Mouse (Mus musculus): Measurements from ENCODE around the gene Ubash3b. TPM values are rescaled to one million over a fixed set of nuclear protein-coding genes. Genes with fewer than 3 reads are reported as not detected.

The Ubash3b gene
- polyA plus RNA-seq, 1 experiment = 1.6 TPM

DNA sequence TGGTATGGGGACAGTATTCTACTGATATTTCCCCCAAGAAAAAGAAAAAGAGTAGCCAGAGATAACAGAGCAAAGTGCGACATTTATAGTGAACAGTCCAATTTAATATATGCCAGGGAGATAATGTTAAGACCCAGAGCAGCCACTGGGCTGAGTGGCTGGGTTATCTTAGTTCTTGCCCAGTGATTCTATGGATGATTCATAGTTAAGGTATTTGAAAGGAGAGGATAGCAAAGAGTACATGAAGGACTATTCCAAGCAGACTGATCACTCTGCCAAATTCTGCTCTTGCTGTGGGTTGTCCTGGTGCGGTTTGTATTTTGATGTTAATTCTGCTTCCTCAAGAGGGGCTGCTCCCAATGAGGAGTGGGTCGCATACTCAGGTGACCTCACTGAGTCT, 139.8 kb downstream of the Ubash3b start:
- no peak overlapping the region for H3K27ac ChIP-seq (ENCODE audit: insufficient read depth, low read depth, low read length)
- WGBS = 67% methylated on average over 3 of the region's 3 CpGs
- no peak for TF ChIP-seq CTCF (IDR thresholded peaks at IDR 0.05; ENCODE audit: extremely low read depth, insufficient read length, insufficient replicate concordance, low read depth, low read length)
- no peak for TF ChIP-seq POLR2A (IDR thresholded peaks at IDR 0.05; ENCODE audit: low read depth, low read length)
- H3K36me3 ChIP-seq (ENCODE audit: control insufficient read depth, insufficient read depth, low read length) = peaks cover 2% of the 10 kb centered on the region; the same call in 1 of the 2 replicates
- no peak overlapping the region for H3K4me3 ChIP-seq (ENCODE audit: low read depth, low read length)
- H3K4me1 ChIP-seq (ENCODE audit: control insufficient read depth, insufficient read depth, insufficient read length, low read length) = no peaks in the 10 kb centered on the region
- no peaks in the 10 kb centered on the region for H3K27me3 ChIP-seq (ENCODE audit: control insufficient read depth, insufficient read depth, low read length)

DNA sequence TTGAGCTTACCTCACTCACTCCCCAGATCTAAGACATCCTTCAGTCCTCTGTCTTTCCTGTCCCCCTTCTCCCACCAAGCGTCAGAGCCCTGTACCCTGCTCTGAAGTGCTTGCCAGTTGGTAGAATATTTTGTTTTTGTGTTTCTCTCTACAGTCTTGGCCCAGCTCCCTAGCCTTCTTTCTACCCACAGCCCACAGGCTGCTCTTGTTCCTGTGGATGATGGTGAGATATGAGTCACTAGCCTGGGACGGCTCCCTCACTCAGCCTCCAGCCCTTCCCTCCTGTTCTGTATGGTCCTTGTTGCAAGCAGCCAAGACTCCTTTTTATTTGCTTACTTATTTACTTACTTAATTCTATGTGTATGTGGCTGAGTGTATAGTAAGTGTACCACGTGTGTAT, 141.0 kb downstream of the Ubash3b start:
- Histone ChIP-seq H3K4me1 (ENCODE audit: control insufficient read depth, insufficient read depth, insufficient read length, low read length) (no peaks in the 10 kb centered on the region), H3K36me3 (ENCODE audit: control insufficient read depth, insufficient read depth, low read length) (peaks cover 2% of the 10 kb centered on the region; the same call in 1 of the 2 replicates), H3K27ac (ENCODE audit: insufficient read depth, low read depth, low read length) (no peak overlapping the region), H3K27me3 (ENCODE audit: control insufficient read depth, insufficient read depth, low read length) (no peaks in the 10 kb centered on the region), H3K4me3 (ENCODE audit: low read depth, low read length) (no peak overlapping the region)
- no peak for TF ChIP-seq CTCF (IDR thresholded peaks at IDR 0.05; ENCODE audit: extremely low read depth, insufficient read length, insufficient replicate concordance, low read depth, low read length)
- TF ChIP-seq POLR2A (IDR thresholded peaks at IDR 0.05; ENCODE audit: low read depth, low read length) = no peak
- WGBS = 80% methylated on average over 3 of the region's 3 CpGs

DNA sequence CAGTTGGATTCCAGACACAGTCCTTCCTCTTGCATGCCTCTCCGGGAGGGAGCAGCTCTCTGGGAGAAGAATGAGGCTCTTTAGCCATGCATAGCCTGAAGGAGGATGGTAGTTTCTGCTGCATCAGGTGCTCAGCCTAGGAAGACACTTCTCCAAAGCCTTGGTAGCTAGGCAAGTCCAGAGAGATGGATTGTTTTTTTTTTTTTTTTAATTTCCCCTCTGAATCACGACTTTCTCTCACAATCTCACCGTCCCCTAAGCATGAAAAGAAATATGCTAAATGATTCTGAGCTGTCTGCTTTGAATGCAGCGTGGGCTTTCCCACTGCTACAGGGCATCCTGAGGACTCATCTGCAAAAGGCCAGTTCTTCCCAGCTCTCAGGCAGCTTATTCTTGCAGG, 147.0 kb downstream of the Ubash3b start:
- no peak overlapping the region for H3K27ac ChIP-seq (ENCODE audit: insufficient read depth, low read depth, low read length)
- WGBS = 64% methylated on average over 4 of the region's 4 CpGs
- H3K27me3 ChIP-seq (ENCODE audit: control insufficient read depth, insufficient read depth, low read length) = no peaks in the 10 kb centered on the region
- no peaks in the 10 kb centered on the region for H3K4me1 ChIP-seq (ENCODE audit: control insufficient read depth, insufficient read depth, insufficient read length, low read length)
- no peaks in the 10 kb centered on the region for H3K36me3 ChIP-seq (ENCODE audit: control insufficient read depth, insufficient read depth, low read length)
- H3K4me3 ChIP-seq (ENCODE audit: low read depth, low read length) = no peak overlapping the region
- no peak for TF ChIP-seq POLR2A (IDR thresholded peaks at IDR 0.05; ENCODE audit: low read depth, low read length)
- no peak for TF ChIP-seq CTCF (IDR thresholded peaks at IDR 0.05; ENCODE audit: extremely low read depth, insufficient read length, insufficient replicate concordance, low read depth, low read length)

DNA sequence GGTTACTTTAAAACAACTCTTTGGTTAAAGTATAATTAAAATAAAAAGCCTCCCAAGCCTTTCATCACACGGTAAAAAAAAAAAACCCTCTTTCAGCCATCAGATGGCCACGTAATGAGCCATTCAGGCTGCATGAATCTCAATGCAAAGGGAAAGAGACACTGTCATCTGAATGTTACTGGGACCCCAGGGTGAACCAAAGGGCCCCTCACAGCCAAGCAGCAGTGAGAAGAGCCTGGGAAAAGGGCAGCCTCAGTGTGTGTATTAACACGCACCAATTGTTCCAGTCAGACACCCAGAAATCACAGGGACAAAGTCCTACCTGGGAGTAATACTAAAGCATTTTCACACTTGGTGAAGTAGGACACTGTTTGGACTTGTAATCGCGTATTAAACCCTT, 149.0 kb downstream of the Ubash3b start:
- Histone ChIP-seq H3K4me3 (ENCODE audit: low read depth, low read length) (no peak overlapping the region), H3K27me3 (ENCODE audit: control insufficient read depth, insufficient read depth, low read length) (no peaks in the 10 kb centered on the region), H3K4me1 (ENCODE audit: control insufficient read depth, insufficient read depth, insufficient read length, low read length) (no peaks in the 10 kb centered on the region), H3K27ac (ENCODE audit: insufficient read depth, low read depth, low read length) (no peak overlapping the region), H3K36me3 (ENCODE audit: control insufficient read depth, insufficient read depth, low read length) (no peaks in the 10 kb centered on the region)
- 78% methylated on average over 5 of the region's 5 CpGs for WGBS
- TF ChIP-seq CTCF (IDR thresholded peaks at IDR 0.05; ENCODE audit: extremely low read depth, insufficient read length, insufficient replicate concordance, low read depth, low read length) (no peak), POLR2A (IDR thresholded peaks at IDR 0.05; ENCODE audit: low read depth, low read length) (no peak)

DNA sequence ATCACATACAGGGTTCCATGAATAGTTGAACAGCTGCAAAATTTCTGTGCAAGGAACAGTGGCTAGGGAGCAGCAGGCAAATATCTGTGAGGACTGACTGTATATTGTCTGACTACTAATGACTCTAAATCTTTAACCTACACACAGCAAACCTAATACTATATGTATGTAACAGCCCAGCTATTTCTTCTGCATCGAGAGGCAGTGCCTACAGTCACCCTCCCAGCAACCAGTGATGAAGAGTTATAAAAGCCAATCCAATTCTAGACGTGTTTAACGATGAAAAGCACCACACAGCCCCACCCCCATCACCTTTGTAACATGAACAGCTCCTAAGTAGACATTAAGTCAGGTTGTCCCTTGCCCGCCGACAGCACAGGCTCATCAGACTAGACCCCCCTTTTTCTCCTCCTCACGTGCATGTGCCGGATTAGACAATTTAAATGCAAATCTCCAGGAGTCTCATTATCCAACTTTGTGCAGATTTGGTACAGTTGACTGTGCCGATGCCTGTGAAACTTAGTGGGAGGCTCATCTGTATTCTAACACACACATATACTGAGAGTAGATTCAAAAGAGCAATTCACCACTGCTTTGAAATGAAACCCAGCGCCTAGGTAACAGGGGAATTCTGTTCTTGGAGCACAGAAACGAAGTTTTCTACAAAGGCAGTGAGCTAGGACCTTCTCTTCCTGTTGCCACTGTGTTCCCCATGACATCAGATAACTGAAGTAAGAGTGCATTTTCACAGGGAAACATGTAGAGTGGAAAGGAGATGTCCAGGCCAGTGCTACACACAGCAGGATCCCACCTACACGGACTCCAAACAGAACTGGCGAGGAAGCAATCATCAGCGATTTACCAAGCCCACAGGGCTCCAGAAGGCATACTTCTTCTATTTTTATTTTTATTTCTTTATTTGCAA, 149.7 kb downstream of the Ubash3b start:
- H3K4me1 ChIP-seq (ENCODE audit: control insufficient read depth, insufficient read depth, insufficient read length, low read length) = no peaks in the 10 kb centered on the region
- H3K27ac ChIP-seq (ENCODE audit: insufficient read depth, low read depth, low read length) = no peak overlapping the region
- TF ChIP-seq CTCF (IDR thresholded peaks at IDR 0.05; ENCODE audit: extremely low read depth, insufficient read length, insufficient replicate concordance, low read depth, low read length) = no peak
- no peak for TF ChIP-seq POLR2A (IDR thresholded peaks at IDR 0.05; ENCODE audit: low read depth, low read length)
- H3K4me3 ChIP-seq (ENCODE audit: low read depth, low read length) = no peak overlapping the region
- no peaks in the 10 kb centered on the region for H3K36me3 ChIP-seq (ENCODE audit: control insufficient read depth, insufficient read depth, low read length)
- H3K27me3 ChIP-seq (ENCODE audit: control insufficient read depth, insufficient read depth, low read length) = no peaks in the 10 kb centered on the region
- WGBS = 70% methylated on average over 13 of the region's 13 CpGs

DNA sequence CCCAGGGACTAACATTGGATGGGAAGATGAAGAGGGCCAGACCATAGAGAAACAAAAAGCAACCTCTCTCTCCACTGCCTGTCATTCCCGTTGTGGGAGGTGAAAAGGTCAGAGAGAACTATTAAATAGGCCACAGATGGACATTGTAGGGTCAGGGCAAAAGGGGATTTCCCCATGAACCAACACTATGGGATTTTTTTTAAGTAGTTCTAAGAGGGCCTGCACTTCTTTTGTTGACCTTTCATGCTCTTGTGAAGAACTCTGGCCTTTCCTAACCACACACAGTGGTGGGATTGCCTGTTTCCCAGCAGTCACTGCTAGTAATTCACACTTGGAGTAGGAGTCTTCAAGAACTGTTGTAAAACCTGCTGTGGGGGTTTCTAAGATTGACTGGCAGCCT, 153.7 kb downstream of the Ubash3b start:
- Histone ChIP-seq H3K36me3 (ENCODE audit: control insufficient read depth, insufficient read depth, low read length) (no peaks in the 10 kb centered on the region), H3K27me3 (ENCODE audit: control insufficient read depth, insufficient read depth, low read length) (no peaks in the 10 kb centered on the region), H3K4me1 (ENCODE audit: control insufficient read depth, insufficient read depth, insufficient read length, low read length) (no peaks in the 10 kb centered on the region), H3K4me3 (ENCODE audit: low read depth, low read length) (no peak overlapping the region), H3K27ac (ENCODE audit: insufficient read depth, low read depth, low read length) (no peak overlapping the region)
- no peak for TF ChIP-seq CTCF (IDR thresholded peaks at IDR 0.05; ENCODE audit: extremely low read depth, insufficient read length, insufficient replicate concordance, low read depth, low read length)
- no peak for TF ChIP-seq POLR2A (IDR thresholded peaks at IDR 0.05; ENCODE audit: low read depth, low read length)
- WGBS = 33% methylated on average over 1 of the region's 1 CpGs

DNA sequence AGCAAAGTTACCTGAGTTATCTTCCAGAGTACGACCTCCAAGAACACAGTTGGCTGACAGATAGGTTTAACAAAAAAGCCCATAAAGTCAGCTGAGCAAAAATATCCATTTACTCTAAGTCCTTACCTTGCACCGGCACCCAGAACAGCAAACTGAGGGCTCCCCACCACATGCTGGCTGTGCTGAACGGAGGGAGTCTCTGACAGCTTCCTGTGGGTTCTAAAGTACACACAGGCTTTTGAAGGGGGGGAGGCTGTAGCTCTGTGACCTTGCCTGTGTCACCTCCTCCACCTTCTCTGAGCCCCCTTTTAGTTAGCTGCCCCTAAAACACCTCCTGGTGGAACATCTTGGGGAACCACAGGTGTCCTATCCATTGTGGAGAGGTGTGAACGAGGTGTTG, 157.1 kb downstream of the Ubash3b start, which contains the start of gene Crtam:
Gene Crtam (minus strand): TSS at position 214 of the 400 bp plus-strand sequence.
- no peak within 1 kb of the TSS for H3K27ac ChIP-seq (ENCODE audit: insufficient read depth, low read depth, low read length)
- no peaks in the 10 kb centered on the region for H3K4me1 ChIP-seq (ENCODE audit: control insufficient read depth, insufficient read depth, insufficient read length, low read length)
- H3K4me3 ChIP-seq (ENCODE audit: low read depth, low read length) = no peak within 1 kb of the TSS
- WGBS = 32% methylated on average over 4 of the region's 4 CpGs
- TF ChIP-seq POLR2A (IDR thresholded peaks at IDR 0.05; ENCODE audit: low read depth, low read length) (no peak), CTCF (IDR thresholded peaks at IDR 0.05; ENCODE audit: extremely low read depth, insufficient read length, insufficient replicate concordance, low read depth, low read length) (no peak)
- no peaks in the 10 kb centered on the region for H3K36me3 ChIP-seq (ENCODE audit: control insufficient read depth, insufficient read depth, low read length)
- H3K27me3 ChIP-seq (ENCODE audit: control insufficient read depth, insufficient read depth, low read length) = no peaks in the 10 kb centered on the region
